Mouse (Mus musculus) midbrain, embryonic 12.5 days (tissue): ENCODE data around the gene Ltv1. TPM values are rescaled to one million over a fixed set of nuclear protein-coding genes. Genes with fewer than 3 reads are reported as not detected.

Experiments
- ATAC-seq: fragments of 200-750 bp; cut with Nextera tagmentation; 2 replicates; pipeline ENCODE4 v1.8.0; 2017; ENCODE audit warnings: low read depth, moderate TSS enrichment, moderate library complexity; ENCODE audit not compliant: low FRiP score
- H3K27ac ChIP-seq: fragments of 300-500 bp; sonication (generic); replicated peaks from 2 replicates; pipeline ENCODE4 v1.5.1; 2016; ENCODE audit warnings: mild to moderate bottlenecking
- H3K27me3 ChIP-seq: fragments of 300-500 bp; sonication (generic); 2 replicates; pipeline ENCODE4 v1.6.1; 2016; ENCODE audit warnings: mild to moderate bottlenecking
- H3K36me3 ChIP-seq: fragments of 300-500 bp; sonication (generic); 2 replicates; pipeline ENCODE4 v1.6.1; 2016
- H3K4me1 ChIP-seq: fragments of 300-500 bp; sonication (generic); 2 replicates; pipeline ENCODE4 v1.6.1; 2016
- H3K4me2 ChIP-seq: fragments of 300-500 bp; sonication (generic); replicated peaks from 2 replicates; pipeline ENCODE4 v1.6.1; 2016; ENCODE audit warnings: mild to moderate bottlenecking, moderate library complexity
- H3K4me3 ChIP-seq: fragments of 300-500 bp; sonication (generic); 2 replicates; pipeline ENCODE4 v1.5.1; 2016; ENCODE audit warnings: mild to moderate bottlenecking
- H3K9ac ChIP-seq: fragments of 300-500 bp; sonication (generic); replicated peaks from 2 replicates; pipeline ENCODE4 v1.6.1; 2016; ENCODE audit warnings: mild to moderate bottlenecking, moderate library complexity
- H3K9me3 ChIP-seq: fragments of 300-500 bp; sonication (generic); 2 replicates; pipeline ENCODE4 v1.6.1; 2016; ENCODE audit warnings: mild to moderate bottlenecking
- WGBS: fragments of 180-500 bp; shearing (Covaris S2); methylation state at CpG from one replicate; pipeline ENCODE4 v1.1.7; 2016; 5-methylcytosine and 5-hydroxymethylcytosine counted together
- polyA plus RNA-seq: library from polyadenylated mRNA; unstranded; fragments of >200 nt; fragmentation: Nextera tagmentation; extraction: Ambion mirVana; gene quantifications from 2 replicates; pipeline ENCODE4 v1.2.1, GENCODE M21; 2016

Ltv1 gene
- 55.0 and 57.0 TPM in 2 replicates for polyA plus RNA-seq

DNA sequence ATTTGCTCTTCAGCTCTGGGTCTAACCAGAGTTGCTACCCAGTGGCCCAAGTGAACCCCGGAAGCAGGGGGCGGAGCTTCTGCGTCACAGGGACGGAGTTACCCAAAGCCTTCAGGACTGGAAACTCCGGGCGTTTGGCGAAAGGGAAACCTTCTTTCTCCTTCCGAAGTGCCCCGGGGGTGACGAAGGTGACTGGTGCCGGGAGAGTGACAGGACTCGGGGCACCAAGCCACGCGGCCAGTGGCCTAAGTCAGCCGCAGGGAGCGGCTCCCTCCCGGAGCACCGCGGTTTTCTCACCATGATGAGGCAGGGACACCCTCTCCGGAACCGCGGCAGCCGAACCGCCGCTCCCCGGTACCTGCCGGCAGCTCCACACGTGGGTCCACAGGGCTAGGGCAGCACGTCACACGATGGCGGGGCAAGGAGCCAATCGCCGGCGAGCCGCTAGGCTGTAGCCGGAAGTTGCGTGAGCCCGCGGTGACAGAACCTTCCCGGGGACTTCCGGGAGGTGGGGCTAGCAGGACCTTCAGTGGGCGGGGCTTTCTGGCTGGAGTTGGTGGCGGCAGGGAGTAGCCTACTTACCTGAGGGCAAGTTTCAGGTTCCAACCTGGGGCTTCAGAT lies at the start of gene Ltv1:
TSS of gene Ltv1 (minus strand) at position 438 of the 621 bp plus-strand sequence.
- peak; percentile 100 for ATAC-seq
- Histone ChIP-seq H3K4me3 (peak within 1 kb of the TSS; percentile 95), H3K9me3 (no peaks in the 10 kb centered on the region), H3K27me3 (no peaks in the 10 kb centered on the region), H3K4me1 (peaks cover 7% of the 10 kb centered on the region), H3K4me2 (peak within 1 kb of the TSS; percentile 62), H3K36me3 (peaks cover 25% of the 10 kb centered on the region), H3K27ac (peak within 1 kb of the TSS; percentile 69), H3K9ac (peak within 1 kb of the TSS; percentile 75)
- under 1% methylated on average over 43 of the region's 43 CpGs for WGBS

- no peak for ATAC-seq
- no peak overlapping the region for H3K4me2 ChIP-seq
- H3K9ac ChIP-seq = no peak overlapping the region
- H3K4me3 ChIP-seq = no peak overlapping the region
- 0 out of 2 replicates have a peak, but pooled peaks cover 5% of the 10 kb centered on the region for H3K36me3 ChIP-seq
- 69% methylated on average over 4 of the region's 4 CpGs for WGBS
- no peaks in the 10 kb centered on the region for H3K27me3 ChIP-seq
- no peak overlapping the region for H3K27ac ChIP-seq
- H3K4me1 ChIP-seq = no peaks in the 10 kb centered on the region
- no peaks in the 10 kb centered on the region for H3K9me3 ChIP-seq
These were observed 47.5 kb upstream of the Ltv1 start for GRCm38 (mm10) chr10:13240431-13240830.

GRCm38 (mm10) chr10:13238188-13238587 lies 45.2 kb upstream of the Ltv1 start:
- 0 out of 2 replicates have a peak, but pooled peaks cover 5% of the 10 kb centered on the region for H3K36me3 ChIP-seq
- no peak for ATAC-seq
- 91% methylated on average over 4 of the region's 4 CpGs for WGBS
- H3K4me3 ChIP-seq = no peak overlapping the region
- no peak overlapping the region for H3K4me2 ChIP-seq
- no peaks in the 10 kb centered on the region for H3K27me3 ChIP-seq
- H3K9me3 ChIP-seq = no peaks in the 10 kb centered on the region
- peaks cover 7% of the 10 kb centered on the region for H3K4me1 ChIP-seq
- no peak overlapping the region for H3K9ac ChIP-seq
- no peak overlapping the region for H3K27ac ChIP-seq

DNA sequence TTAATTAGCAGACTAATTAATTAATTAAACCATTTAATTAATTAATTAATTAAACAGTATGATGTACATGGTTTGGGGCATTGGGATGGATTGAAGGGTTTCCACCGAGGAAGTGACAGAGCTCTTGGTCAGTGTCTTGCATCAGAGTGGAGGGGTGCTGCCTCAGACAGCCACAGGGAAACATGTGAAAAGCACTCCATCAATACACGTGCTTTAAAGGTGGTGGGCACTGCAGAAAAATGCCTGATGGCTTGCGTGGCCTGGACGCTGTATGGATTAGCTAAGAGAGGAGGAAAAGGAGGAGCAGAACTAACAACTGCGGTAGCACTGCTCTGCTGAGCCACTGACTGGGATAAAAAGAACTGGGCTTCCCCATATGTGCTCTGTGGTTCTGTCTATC lies 43.9 kb upstream of the Ltv1 start:
- no peaks in the 10 kb centered on the region for H3K9me3 ChIP-seq
- no peak overlapping the region for H3K9ac ChIP-seq
- no peak overlapping the region for H3K4me3 ChIP-seq
- H3K4me1 ChIP-seq = peaks cover 13% of the 10 kb centered on the region
- no peak overlapping the region for H3K27ac ChIP-seq
- no peaks in the 10 kb centered on the region for H3K27me3 ChIP-seq
- H3K4me2 ChIP-seq = no peak overlapping the region
- H3K36me3 ChIP-seq = 0 out of 2 replicates have a peak, but pooled peaks cover 5% of the 10 kb centered on the region
- ATAC-seq = no peak
- WGBS = 91% methylated on average over 5 of the region's 5 CpGs

DNA sequence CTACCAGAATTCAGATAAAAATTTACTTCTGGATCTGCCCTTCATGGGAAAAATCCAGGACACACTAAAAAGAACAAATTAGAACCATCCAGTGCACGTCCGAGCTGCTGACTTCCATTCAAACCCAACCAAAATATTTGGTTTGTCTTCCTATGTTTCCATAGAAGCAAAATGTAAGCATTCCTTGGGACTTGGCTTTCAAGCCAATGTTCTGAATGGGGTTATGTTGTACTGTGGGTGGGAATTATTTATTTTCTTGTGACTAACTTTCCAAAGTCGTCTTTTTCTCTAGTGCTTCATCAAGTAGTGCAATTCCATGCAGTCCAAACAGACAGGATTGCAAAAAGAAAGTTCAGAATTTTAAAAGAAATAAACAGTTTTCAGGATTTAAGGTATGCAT lies 41.5 kb upstream of the Ltv1 start:
- Histone ChIP-seq H3K4me3 (no peak overlapping the region), H3K9me3 (no peaks in the 10 kb centered on the region), H3K4me2 (no peak overlapping the region), H3K27me3 (no peaks in the 10 kb centered on the region), H3K27ac (no peak overlapping the region), H3K4me1 (peaks cover 13% of the 10 kb centered on the region), H3K9ac (no peak overlapping the region), H3K36me3 (0 out of 2 replicates have a peak, but pooled peaks cover 5% of the 10 kb centered on the region)
- ATAC-seq = no peak
- 75% methylated on average over 3 of the region's 3 CpGs for WGBS

GRCm38 (mm10) chr10:13233941-13234340 lies 41.0 kb upstream of the Ltv1 start:
- peaks cover 13% of the 10 kb centered on the region for H3K4me1 ChIP-seq
- no peaks in the 10 kb centered on the region for H3K9me3 ChIP-seq
- ATAC-seq = no peak
- no peak overlapping the region for H3K4me3 ChIP-seq
- 73% methylated on average over 10 of the region's 10 CpGs for WGBS
- 0 out of 2 replicates have a peak, but pooled peaks cover 5% of the 10 kb centered on the region for H3K36me3 ChIP-seq
- no peaks in the 10 kb centered on the region for H3K27me3 ChIP-seq
- no peak overlapping the region for H3K9ac ChIP-seq
- no peak overlapping the region for H3K27ac ChIP-seq
- H3K4me2 ChIP-seq = no peak overlapping the region

DNA sequence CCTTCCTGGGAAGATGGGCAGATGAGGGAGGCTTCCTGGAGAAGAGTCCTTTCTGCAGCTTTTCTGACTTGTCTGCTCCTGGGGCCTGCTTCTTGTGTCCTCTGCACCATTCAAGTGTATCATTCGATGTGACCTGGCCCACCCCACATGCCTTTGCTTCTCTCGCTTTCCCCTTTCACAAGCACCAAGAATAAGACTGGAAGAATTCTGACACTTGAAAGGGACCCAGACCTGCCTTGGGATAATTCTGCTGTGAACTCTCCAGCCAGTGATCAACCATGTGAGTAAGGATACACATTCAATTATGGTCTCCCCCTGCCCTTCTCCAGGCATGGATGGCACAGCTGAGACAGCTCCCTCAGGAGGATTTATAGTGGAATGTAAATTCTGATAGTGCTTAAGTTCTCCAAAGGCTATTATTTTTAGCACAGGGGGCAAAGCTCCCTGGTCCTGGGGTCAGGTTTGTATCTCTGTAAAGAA lies 40.2 kb upstream of the Ltv1 start:
- no peak overlapping the region; the same call in 1 of the 2 replicates for H3K27ac ChIP-seq
- 0 out of 2 replicates have a peak, but pooled peaks cover 5% of the 10 kb centered on the region for H3K36me3 ChIP-seq
- no peaks in the 10 kb centered on the region for H3K9me3 ChIP-seq
- no peak overlapping the region for H3K4me2 ChIP-seq
- H3K9ac ChIP-seq = no peak overlapping the region
- no peak overlapping the region for H3K4me3 ChIP-seq
- WGBS = 43% methylated on average over 2 of the region's 2 CpGs
- no peak for ATAC-seq
- peaks cover 13% of the 10 kb centered on the region for H3K4me1 ChIP-seq
- H3K27me3 ChIP-seq = no peaks in the 10 kb centered on the region

GRCm38 (mm10) chr10:13232443-13233142 lies 39.6 kb upstream of the Ltv1 start:
- Histone ChIP-seq H3K4me1 (peaks cover 13% of the 10 kb centered on the region), H3K27ac (no peak overlapping the region; the same call in 1 of the 2 replicates), H3K4me2 (no peak overlapping the region), H3K9me3 (no peaks in the 10 kb centered on the region), H3K27me3 (no peaks in the 10 kb centered on the region), H3K9ac (no peak overlapping the region), H3K4me3 (no peak overlapping the region), H3K36me3 (no peaks in the 10 kb centered on the region)
- WGBS = 43% methylated on average over 9 of the region's 9 CpGs
- ATAC-seq = no peak

DNA sequence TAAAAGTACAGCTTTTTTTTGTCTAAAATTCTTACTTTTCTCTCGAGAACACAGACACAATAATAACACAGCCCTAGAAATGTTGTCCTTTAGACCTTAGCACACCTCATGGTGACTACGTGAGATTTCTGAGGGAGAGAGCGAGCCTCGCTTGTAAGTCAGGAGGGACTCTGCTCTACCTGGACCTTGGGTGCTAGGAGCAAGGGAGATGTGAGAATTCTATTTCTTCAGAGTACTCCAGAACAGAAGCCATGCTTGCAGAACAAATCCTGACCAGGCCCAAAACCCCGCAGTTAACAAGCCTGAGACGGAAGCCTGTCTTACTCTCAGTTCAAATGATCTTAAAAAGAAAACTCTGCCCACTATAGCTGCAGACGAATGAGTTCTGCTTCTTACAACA lies 37.7 kb upstream of the Ltv1 start:
- no peaks in the 10 kb centered on the region for H3K36me3 ChIP-seq
- H3K4me1 ChIP-seq = peaks cover 13% of the 10 kb centered on the region
- H3K9ac ChIP-seq = no peak overlapping the region
- WGBS = 94% methylated on average over 7 of the region's 7 CpGs
- H3K4me3 ChIP-seq = no peak overlapping the region
- H3K27ac ChIP-seq = no peak overlapping the region
- H3K4me2 ChIP-seq = no peak overlapping the region
- no peaks in the 10 kb centered on the region for H3K27me3 ChIP-seq
- H3K9me3 ChIP-seq = no peaks in the 10 kb centered on the region
- ATAC-seq = no peak

DNA sequence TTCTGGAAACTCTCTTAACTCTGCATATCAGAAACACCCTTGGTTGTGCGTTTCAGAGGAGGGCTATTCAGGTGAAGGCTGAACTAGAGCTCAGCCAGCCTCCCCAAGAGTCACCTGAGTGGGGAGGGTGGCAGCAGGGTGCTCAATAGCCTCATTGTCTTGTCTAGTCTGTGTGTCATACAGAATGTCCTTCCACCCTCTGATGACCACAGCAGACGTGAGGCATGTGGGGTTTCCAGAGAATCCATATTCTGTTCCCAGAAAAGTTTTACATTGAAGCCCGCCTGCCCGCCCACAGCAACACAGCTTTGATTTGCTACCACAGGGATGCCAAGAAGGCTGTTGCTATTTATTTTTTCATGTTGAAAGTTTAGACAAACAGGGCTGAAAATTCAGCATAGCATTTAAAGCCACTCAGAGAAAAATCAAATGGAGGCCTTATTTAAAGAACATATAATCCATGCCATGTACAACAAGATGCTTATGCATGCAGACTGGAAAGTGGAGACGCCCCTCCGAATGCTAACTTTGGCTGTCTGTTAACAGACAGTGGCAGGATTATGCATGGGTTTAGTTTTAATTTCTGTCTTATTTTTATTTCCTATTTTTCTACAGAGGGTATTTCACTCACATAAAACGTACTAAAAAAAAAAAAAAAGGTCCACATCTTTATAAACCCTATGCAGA lies 32.6 kb upstream of the Ltv1 start:
- Histone ChIP-seq H3K4me3 (no peak overlapping the region), H3K9ac (no peak overlapping the region), H3K36me3 (no peaks in the 10 kb centered on the region; the same call in 1 of the 2 replicates), H3K9me3 (no peaks in the 10 kb centered on the region), H3K27ac (no peak overlapping the region), H3K4me1 (no peaks in the 10 kb centered on the region), H3K27me3 (no peaks in the 10 kb centered on the region), H3K4me2 (no peak overlapping the region)
- ATAC-seq = no peak
- WGBS = 89% methylated on average over 7 of the region's 7 CpGs

- Histone ChIP-seq H3K36me3 (no peaks in the 10 kb centered on the region; the same call in 1 of the 2 replicates), H3K27ac (no peak overlapping the region), H3K9ac (no peak overlapping the region), H3K4me2 (no peak overlapping the region), H3K27me3 (no peaks in the 10 kb centered on the region), H3K4me3 (no peak overlapping the region), H3K4me1 (no peaks in the 10 kb centered on the region), H3K9me3 (no peaks in the 10 kb centered on the region)
- ATAC-seq = no peak
- WGBS = 92% methylated on average over 3 of the region's 3 CpGs
These were observed 29.2 kb upstream of the Ltv1 start for GRCm38 (mm10) chr10:13222135-13222534.

DNA sequence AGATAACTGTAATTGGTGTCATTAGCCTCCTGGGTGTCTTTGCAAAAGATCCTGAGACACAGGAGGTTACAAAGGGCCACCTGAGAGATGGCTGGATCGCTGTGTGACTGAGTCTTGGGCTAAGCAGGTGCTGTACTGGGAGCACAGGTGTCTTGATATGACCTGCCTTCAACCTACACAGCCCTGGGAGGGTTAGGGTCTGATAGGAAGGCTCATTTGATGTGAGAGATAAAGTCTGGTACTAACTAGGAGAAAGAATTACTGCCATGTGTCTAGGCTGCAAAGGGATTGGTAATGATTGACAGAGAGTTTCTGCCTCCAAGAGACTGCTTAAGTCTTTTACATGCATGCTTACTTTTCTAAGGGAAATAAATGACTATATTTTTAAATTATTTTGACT lies 27.1 kb upstream of the Ltv1 start:
- Histone ChIP-seq H3K27me3 (no peaks in the 10 kb centered on the region), H3K4me3 (no peak overlapping the region), H3K27ac (no peak overlapping the region), H3K4me2 (no peak overlapping the region), H3K9me3 (no peaks in the 10 kb centered on the region), H3K4me1 (no peaks in the 10 kb centered on the region), H3K9ac (no peak overlapping the region), H3K36me3 (no peaks in the 10 kb centered on the region; the same call in 1 of the 2 replicates)
- no peak for ATAC-seq
- 73% methylated on average over 1 of the region's 1 CpGs for WGBS
